Mouse (Mus musculus) layer of hippocampus, adult 8-10 months (tissue): Measurements from ENCODE around the gene Pheta1. TPM values are rescaled to one million over a fixed set of nuclear protein-coding genes. Genes with fewer than 3 reads are reported as not detected.
"Not testable (repeated sequence)": the region's sequence is repeated elsewhere in the genome, so short reads cannot be mapped to it uniquely, and the experiment has no call there.

Experiments used
- DNase-seq, 2 experiments: peaks; one replicate each; pipeline ENCODE4 v3.0.0; 2022; ENCODE audit warnings: low spot score in 2 of 2
- total RNA-seq, 4 experiments: library from RNA; stranded (reverse); gene quantifications; 2 replicates each; pipeline ENCODE4 v1.2.4; 2022

Gene Pheta1
- total RNA-seq, 4 experiments from 2014 or later, result 8.7 to 9.8 (median 9.0) TPM

- peak in 1 of 2 experiments; percentile 77 for DNase-seq
Measured at GRCm38 (mm10) chr5:121842665-121843118, 6.1 kb upstream of the Pheta1 start.

GRCm38 (mm10) chr5:121843138-121843905, 5.5 kb upstream of the Pheta1 start:
- no peak for DNase-seq

- no peak for DNase-seq
Measured at GRCm38 (mm10) chr5:121845361-121845760, 3.4 kb upstream of the Pheta1 start.

- DNase-seq, result no peak
Measured at GRCm38 (mm10) chr5:121846322-121846721, 2.5 kb upstream of the Pheta1 start.

- DNase-seq, result not testable (repeated sequence)
Measured at GRCm38 (mm10) chr5:121847269-121847668, 1.5 kb upstream of the Pheta1 start.

GRCm38 (mm10) chr5:121848035-121848519, 707 bp upstream of the Pheta1 start:
- DNase-seq, result no peak

GRCm38 (mm10) chr5:121849478-121850349, 930 bp downstream of the Pheta1 start:
- no peak for DNase-seq

GRCm38 (mm10) chr5:121853368-121854051, 4.7 kb downstream of the Pheta1 start:
- DNase-seq, result no peak

GRCm38 (mm10) chr5:121854768-121855167, 6.0 kb downstream of the Pheta1 start:
- DNase-seq, result no peak

- no peak for DNase-seq
Measured at GRCm38 (mm10) chr5:121856740-121857139, 8.0 kb downstream of the Pheta1 start.

- no peak for DNase-seq
Measured at GRCm38 (mm10) chr5:121858427-121858826, 9.6 kb downstream of the Pheta1 start.

- DNase-seq, result no peak
Measured at GRCm38 (mm10) chr5:121861964-121862363, 13.2 kb downstream of the Pheta1 start.

- DNase-seq, result no peak
Measured at GRCm38 (mm10) chr5:121864330-121864729, 15.5 kb downstream of the Pheta1 start.

GRCm38 (mm10) chr5:121867963-121868362, 19.2 kb downstream of the Pheta1 start:
- no peak for DNase-seq

GRCm38 (mm10) chr5:121870832-121871231, 22.0 kb downstream of the Pheta1 start:
- no peak for DNase-seq

GRCm38 (mm10) chr5:121871515-121872030, 22.8 kb downstream of the Pheta1 start:
- no peak for DNase-seq

- DNase-seq, result peak in 1 of 2 experiments; percentile 78
Measured at GRCm38 (mm10) chr5:121872158-121872557, 23.4 kb downstream of the Pheta1 start.

GRCm38 (mm10) chr5:121875041-121875440, 26.3 kb downstream of the Pheta1 start:
- DNase-seq, result no peak

- no peak for DNase-seq
Measured at GRCm38 (mm10) chr5:121876901-121877300, 28.1 kb downstream of the Pheta1 start.

- DNase-seq, result no peak
Measured at GRCm38 (mm10) chr5:121878703-121879102, 29.9 kb downstream of the Pheta1 start.

- no peak for DNase-seq
Measured at GRCm38 (mm10) chr5:121879211-121879610, 30.4 kb downstream of the Pheta1 start.
